Mouse (Mus musculus) layer of hippocampus, adult 18-20 months (tissue): ENCODE data around the gene Trpm8. TPM values are rescaled to one million over a fixed set of nuclear protein-coding genes. Genes with fewer than 3 reads are reported as not detected.

Source experiments
- DNase-seq, 2 experiments: peaks; one replicate each; pipeline ENCODE4 v3.0.0; 2022; ENCODE audit warnings: low spot score in 2 of 2
- total RNA-seq, 2 experiments: library from RNA; stranded (reverse); gene quantifications; 2 replicates each; pipeline ENCODE4 v1.2.3; 2021

Gene Trpm8
- total RNA-seq, 2 experiments from 2014 or later = 0.08 TPM; not detected in 1

DNA sequence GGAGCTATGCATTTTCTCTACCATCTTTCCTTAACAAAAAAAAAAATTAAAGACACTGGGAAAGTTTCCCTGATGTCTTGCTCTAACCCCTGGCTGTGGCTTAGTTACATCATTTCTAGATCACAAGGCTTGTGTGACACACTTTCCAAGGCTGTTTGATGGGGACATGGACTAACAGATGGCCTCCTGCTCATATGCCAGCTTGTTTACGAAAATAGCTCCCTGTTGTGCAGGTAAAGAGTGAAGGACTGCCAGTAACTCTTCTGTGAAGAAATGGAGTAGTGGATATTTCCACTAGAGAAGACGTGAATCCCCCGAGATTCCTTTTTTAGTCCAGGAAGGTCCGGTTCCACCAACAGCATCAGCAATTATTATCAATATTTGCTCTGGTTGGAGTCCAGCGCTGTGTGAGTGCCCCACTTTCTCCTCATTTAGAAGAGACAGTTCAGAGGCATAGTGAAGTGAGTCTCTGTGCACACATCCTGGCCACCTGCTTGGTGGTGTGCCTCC, 71.1 kb downstream of the Trpm8 start:
- no peak for DNase-seq

- no peak for DNase-seq
Measured at GRCm38 (mm10) chr1:88350761-88351160, 73.3 kb downstream of the Trpm8 start.

- DNase-seq = no peak
Measured at GRCm38 (mm10) chr1:88355025-88355424, 77.6 kb downstream of the Trpm8 start.

GRCm38 (mm10) chr1:88355681-88356080, 78.2 kb downstream of the Trpm8 start:
- no peak for DNase-seq

DNA sequence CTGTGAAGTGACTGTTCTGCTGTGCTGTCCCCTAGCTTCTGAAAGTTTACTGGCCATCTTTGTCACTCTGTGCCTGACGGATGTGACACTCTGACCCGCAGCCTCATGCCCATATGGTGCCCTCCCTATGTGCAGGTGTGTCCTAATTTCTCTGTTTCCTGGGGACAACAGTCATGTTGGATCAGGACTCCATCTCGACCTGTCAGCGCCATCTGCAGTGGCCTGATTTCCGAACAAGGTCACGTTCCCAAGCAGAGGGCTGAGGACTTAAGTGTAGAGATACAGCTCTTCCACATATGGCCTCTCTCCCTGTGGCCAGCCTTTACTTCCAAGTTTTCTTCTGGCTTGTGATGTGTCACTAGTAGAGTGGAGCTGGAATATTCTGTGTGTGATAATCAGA, 79.2 kb downstream of the Trpm8 start:
- no peak for DNase-seq

DNA sequence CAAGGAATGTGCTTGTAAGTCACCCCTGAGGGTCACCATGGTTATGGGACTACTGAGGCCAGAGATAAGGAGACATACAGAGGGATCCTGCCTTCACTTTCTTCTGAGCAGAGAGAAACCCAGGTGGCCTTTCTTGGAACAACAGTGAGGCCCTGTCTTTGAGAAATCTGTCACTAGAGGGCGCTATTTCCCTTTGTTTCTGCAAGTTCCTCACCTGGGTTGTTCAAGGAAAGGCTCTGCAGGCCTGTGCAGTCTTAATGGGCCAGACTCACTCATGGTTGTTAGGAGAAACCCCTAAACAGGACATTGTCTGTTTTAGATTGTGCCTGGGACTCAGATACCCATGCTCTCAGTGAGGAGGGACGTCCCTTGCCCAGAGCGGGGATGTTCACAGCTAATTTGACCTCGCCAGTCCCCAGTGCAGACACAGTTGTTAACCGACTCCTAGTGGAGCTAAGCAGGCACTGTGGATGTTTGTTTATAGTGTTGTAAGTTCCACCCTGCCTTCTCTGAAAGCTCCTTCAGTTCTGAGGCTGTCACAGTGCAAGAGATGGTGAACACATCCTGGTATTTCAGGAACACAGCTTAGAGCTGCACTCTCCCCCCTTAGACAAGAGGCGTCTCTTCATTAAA, 80.1 kb downstream of the Trpm8 start:
- DNase-seq = peak; percentile 20 to 71

DNA sequence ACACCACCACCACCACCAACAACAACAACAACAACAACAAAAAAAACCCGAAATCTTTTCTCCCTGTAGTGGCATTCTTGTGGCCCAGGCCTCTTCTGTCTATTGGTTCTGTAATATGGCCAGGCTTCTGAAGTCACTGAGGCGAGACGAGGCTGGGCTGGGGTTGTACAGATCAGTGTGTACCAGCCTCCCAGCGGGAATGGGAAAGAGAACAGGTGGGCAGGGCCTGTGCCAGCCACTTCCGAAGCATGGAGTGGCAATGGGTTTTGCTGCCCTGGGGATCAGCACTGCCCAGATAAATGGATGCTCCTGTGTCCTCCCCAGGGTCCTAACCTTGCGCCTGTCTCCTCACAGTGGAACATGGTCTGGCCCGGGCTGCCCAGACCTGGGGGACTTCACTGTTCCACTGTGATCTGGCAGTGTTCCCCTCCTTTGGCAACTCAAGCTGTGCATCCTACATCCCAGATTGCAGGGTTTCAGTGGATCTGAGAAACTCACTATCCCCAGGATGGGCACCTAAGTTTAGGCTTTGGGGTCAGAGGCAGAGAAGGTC, 80.7 kb downstream of the Trpm8 start:
- DNase-seq = no peak

DNA sequence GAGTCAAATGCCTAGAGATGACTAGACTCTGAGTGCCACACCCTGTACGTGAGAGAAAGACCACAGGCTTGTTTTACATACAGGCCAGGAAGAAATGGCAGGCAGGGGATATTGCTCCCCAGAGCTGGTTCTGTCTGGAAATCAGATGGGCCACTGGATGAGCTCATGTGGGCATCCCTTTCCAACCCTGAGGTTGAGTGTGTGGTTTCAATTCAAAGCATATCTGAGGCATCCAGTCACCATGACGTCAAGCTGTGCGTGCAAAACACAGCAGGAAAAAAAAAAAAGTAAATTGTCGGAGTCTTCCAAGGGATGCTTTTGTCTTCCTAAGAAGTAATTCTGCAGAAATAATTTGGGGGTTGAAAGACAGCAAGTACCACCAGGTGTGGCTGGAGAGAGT, 83.6 kb downstream of the Trpm8 start:
- no peak for DNase-seq

- DNase-seq = no peak
Measured at GRCm38 (mm10) chr1:88366881-88367644, 89.6 kb downstream of the Trpm8 start.

DNA sequence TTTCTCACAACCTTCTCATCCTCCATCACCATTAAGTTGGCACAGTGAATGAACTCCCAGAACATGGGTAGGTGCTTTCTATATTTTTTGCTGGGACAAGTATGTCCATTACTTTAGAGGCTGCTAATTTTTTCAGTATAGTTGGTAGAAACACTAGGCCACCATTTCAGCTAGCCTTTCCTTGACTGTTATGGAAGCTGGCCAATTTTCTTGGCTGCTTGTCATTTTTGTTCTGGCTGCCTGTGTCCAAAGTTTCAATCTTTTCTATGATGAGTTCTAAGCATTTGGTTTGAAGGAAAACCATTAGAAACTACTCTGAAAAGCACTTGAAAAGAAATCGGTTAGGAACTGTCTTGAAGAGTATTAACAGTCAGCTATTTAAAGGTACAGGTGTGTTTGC, 101.0 kb downstream of the Trpm8 start:
- no peak for DNase-seq

GRCm38 (mm10) chr1:88391632-88392031, 114.2 kb downstream of the Trpm8 start:
- no peak for DNase-seq

- DNase-seq = no peak
Measured at GRCm38 (mm10) chr1:88393321-88393720, 115.9 kb downstream of the Trpm8 start.

GRCm38 (mm10) chr1:88403378-88403777, 125.9 kb downstream of the Trpm8 start:
- DNase-seq = no peak

DNA sequence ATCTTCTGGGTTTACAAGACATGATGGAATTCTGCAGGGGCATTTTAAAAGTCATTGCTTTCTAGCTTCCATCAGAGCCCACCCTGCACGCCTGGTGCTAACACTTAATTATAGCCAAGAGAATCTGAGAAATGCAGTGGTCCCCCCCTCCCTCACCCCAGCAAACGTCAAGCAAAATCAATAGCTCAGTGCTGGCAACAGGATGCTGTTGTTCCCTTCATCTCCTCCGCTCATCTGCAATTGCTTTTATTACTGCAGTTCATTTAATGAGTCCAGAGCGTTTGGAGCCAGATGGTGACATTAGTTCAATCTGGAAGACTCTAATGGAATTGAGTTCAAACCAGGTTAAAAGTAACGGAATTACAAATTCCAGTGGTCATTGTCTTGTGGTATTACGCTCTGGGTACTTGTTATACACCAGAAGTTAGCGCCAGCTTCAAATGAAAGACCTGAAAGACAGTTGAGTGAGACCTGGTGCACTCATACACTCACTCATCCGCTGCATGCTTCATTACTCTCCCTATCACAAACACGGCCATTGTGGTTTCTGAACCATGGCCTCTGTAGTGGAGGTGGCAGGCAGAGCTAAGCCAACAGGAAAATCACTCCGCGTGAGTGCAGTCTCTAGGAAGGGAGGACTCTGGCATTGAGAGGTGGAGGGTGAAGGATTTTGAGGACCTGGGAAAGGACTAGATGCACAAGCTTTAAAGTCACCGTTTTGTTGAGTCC, 128.8 kb downstream of the Trpm8 start:
- DNase-seq = no peak

DNA sequence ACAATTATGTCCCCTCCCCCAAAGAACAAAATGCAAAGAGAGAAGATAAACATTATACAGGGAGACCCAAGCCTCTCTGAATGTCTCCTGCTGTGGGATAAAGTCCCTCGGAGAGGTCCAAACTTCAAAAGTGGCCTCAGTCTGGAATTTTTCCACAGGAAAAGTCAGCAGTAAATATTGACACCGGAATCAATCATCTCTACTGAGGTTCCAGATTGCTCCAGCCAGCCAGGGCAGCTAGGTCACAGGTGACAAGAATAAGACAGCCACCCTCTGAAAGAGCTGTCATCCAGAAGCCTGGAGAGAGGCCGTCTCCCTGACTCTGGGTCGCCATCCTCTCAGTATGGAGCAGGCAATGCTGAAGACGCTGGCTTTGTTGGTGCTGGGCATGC, 129.3 kb downstream of the Trpm8 start, which contains the start of gene Spp2:
Gene Spp2 (plus strand): TSS at position 155 of the 392 bp plus-strand sequence.
- DNase-seq = no peak

DNA sequence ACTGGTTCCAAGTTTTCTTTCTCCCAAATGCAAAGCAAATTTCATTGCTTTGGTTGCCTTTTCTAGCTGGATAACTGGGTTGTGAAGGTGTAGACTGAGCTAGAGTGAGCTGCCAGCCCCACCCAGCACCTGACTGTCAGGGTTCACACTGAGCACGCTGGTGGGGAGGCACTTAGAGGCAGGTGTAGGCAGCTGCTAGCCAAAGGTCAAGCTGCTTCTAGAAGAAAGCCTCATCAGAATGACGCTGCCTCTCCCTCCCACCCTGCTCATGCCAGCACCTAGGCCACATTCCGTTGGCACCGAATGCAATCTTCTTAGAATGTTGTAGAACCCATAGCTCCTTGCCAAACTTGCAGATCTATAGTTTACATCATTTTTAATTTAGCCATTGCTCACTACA, 130.9 kb downstream of the Trpm8 start:
- no peak for DNase-seq

- DNase-seq = peak in 1 of 2 experiments; percentile 9
Measured at GRCm38 (mm10) chr1:88412013-88412412, 134.6 kb downstream of the Trpm8 start.

- no peak for DNase-seq
Measured at GRCm38 (mm10) chr1:88418943-88419342, 141.5 kb downstream of the Trpm8 start.

DNA sequence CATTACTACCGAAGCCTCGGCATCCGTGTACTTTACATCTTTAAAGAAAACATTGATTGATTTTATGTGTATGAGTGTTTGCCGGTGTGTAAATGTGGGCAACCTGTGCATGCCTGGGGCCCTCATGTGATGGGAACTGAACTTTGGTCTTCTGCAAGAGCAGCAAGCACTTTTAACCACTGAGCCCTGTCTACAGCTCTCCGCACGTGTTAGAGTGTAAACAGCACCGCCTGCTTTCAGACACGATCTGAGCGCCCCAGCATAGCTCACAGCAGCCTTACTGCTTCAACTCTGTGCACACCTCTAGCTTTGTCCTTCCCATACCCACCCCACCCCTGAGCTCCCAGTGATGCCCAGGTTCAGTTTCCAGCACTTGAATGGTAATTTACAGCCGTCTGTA, 144.6 kb downstream of the Trpm8 start:
- DNase-seq = no peak

DNA sequence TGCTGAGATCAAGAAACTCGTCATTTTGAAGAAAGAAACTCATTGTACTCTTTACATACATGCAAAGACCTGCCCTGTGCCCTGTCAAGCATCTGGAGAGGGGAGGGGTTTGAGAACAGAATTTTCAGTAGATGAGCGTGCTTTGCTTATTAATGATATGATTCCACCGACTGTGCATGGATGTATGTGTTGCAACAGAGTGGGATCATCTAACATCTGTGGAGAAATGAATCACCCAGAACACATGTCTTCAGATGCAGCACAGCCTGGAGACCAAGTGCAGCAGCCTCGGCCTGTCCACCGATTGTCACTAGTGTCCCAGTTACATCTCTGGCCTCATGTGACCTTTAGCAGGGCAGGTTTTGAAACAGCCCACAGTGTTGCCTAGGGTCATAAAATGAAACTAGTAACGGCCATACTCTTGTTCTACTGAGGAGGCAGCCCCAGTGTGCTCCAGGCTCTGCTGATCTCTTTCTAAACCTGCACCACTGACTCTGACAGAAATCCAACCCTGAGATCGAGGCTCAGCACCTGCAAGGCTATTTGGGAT, 145.5 kb downstream of the Trpm8 start:
- DNase-seq = no peak

DNA sequence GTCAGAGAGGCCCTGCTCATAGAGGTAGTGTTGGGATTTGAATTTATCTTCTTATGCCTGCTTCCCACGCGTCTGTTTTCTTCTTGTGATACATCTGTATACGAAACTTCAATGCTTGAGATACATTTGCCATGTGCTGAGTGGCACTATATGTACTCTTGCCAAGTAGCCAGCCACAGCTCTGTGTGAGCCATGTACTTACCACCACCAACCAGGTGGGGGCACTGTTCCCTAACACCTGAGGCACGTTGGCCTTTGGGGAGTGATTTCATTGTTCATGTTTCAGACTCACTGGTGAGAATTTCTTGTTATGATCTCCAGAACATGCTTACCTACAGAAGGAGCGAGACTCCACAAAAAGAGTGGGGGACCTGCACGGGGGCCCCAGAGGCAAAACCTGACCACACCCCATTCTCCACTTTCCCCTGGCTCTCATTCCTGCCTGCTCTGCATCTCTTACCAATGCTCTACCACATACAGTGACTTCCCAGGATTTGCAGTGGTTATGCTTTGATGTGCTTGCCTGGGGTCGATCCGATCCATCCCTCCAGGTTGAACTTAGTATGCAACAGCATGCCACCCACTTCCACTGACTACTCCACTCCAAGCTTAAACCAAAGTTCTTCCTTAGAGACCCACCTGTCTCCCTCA, 147.3 kb downstream of the Trpm8 start:
- peak; percentile 50 to 83 for DNase-seq
